Mouse (Mus musculus) ES-Bruce4 (cell line): Measurements from ENCODE around the gene Cacna2d3. TPM values are rescaled to one million over a fixed set of nuclear protein-coding genes. Genes with fewer than 3 reads are reported as not detected.

Experiments
- H3K27ac ChIP-seq: 2 replicates; pipeline ENCODE4 v1.5.1; 2012; ENCODE audit warnings: low read length, inconsistent platforms; ENCODE audit not compliant: insufficient read depth
- H3K27me3 ChIP-seq: 2 replicates; pipeline ENCODE4 v1.6.1; 2012; ENCODE audit warnings: mild to moderate bottlenecking, low read length, inconsistent platforms; ENCODE audit not compliant: control insufficient read depth, poor library complexity, insufficient read depth, severe bottlenecking
- H3K36me3 ChIP-seq: 2 replicates; pipeline ENCODE4 v1.6.1; 2012; ENCODE audit warnings: inconsistent platforms, mild to moderate bottlenecking, low read length, moderate library complexity; ENCODE audit not compliant: control insufficient read depth, poor library complexity, insufficient read depth, severe bottlenecking
- H3K4me1 ChIP-seq: one replicate; pipeline ENCODE4 v1.8.1; 2011; ENCODE audit warnings: low read length; ENCODE audit not compliant: control insufficient read depth, insufficient read depth
- H3K4me3 ChIP-seq: 2 replicates; pipeline ENCODE4 v1.5.1; 2011; ENCODE audit warnings: low read depth, mild to moderate bottlenecking, low read length
- H3K9ac ChIP-seq: 2 replicates; pipeline ENCODE4 v1.6.1; 2012; ENCODE audit warnings: low read depth, mild to moderate bottlenecking, inconsistent platforms; ENCODE audit not compliant: poor library complexity, severe bottlenecking
- H3K9me3 ChIP-seq: replicated peaks from 2 replicates; pipeline ENCODE4 v1.6.1; 2012; ENCODE audit warnings: mild to moderate bottlenecking, low read length, inconsistent platforms; ENCODE audit not compliant: control insufficient read depth, poor library complexity, insufficient read depth, severe bottlenecking
- CTCF ChIP-seq: IDR thresholded peaks from one replicate; pipeline ENCODE4 v1.8.1; 2011; ENCODE audit warnings: low read depth, low read length
- EP300 ChIP-seq: IDR thresholded peaks from 2 replicates; pipeline ENCODE4 v1.6.1; 2011; ENCODE audit warnings: low read depth, low read length; ENCODE audit not compliant: insufficient read depth
- POLR2A ChIP-seq: IDR thresholded peaks from one replicate; pipeline ENCODE4 v1.8.1; 2011; ENCODE audit warnings: low read length; ENCODE audit not compliant: insufficient read depth
- polyA plus RNA-seq: library from polyadenylated mRNA; stranded (reverse); fragments of >200 nt; gene quantifications from 2 replicates; pipeline ENCODE4 v1.2.4, GENCODE M21; 2011; ENCODE audit warnings: low read depth; ENCODE audit not compliant: missing spikeins, insufficient read depth, insufficient read length

Gene Cacna2d3
- polyA plus RNA-seq, 1 experiment = not detected

- H3K9ac ChIP-seq = no peak overlapping the region
- no peak overlapping the region for H3K27ac ChIP-seq
- H3K27me3 ChIP-seq = no peaks in the 10 kb centered on the region
- H3K4me1 ChIP-seq = no peaks in the 10 kb centered on the region
- no peaks in the 10 kb centered on the region for H3K36me3 ChIP-seq
- no peak for TF ChIP-seq CTCF
- TF ChIP-seq POLR2A = no peak
- no peak for TF ChIP-seq EP300
- H3K4me3 ChIP-seq = no peak overlapping the region
- H3K9me3 ChIP-seq = no peaks in the 10 kb centered on the region
These were observed 636.0 kb downstream of the Cacna2d3 start for GRCm38 (mm10) chr14:29085493-29086159.

GRCm38 (mm10) chr14:29082171-29082570 is 639.5 kb downstream of the Cacna2d3 start:
- no peaks in the 10 kb centered on the region for H3K4me1 ChIP-seq
- H3K4me3 ChIP-seq = no peak overlapping the region
- H3K36me3 ChIP-seq = no peaks in the 10 kb centered on the region
- no peak overlapping the region for H3K9ac ChIP-seq
- TF ChIP-seq EP300 (no peak), CTCF (no peak), POLR2A (no peak)
- H3K27me3 ChIP-seq = no peaks in the 10 kb centered on the region
- H3K27ac ChIP-seq = no peak overlapping the region
- no peaks in the 10 kb centered on the region for H3K9me3 ChIP-seq

- Histone ChIP-seq H3K4me1 (no peaks in the 10 kb centered on the region), H3K9ac (no peak overlapping the region), H3K4me3 (no peak overlapping the region), H3K36me3 (no peaks in the 10 kb centered on the region), H3K27ac (no peak overlapping the region), H3K27me3 (no peaks in the 10 kb centered on the region), H3K9me3 (no peaks in the 10 kb centered on the region)
- no peak for TF ChIP-seq EP300
- TF ChIP-seq POLR2A = no peak
- TF ChIP-seq CTCF = no peak
These were observed 641.0 kb downstream of the Cacna2d3 start for GRCm38 (mm10) chr14:29080630-29081029.

GRCm38 (mm10) chr14:29080228-29080627 is 641.4 kb downstream of the Cacna2d3 start:
- no peaks in the 10 kb centered on the region for H3K27me3 ChIP-seq
- H3K9ac ChIP-seq = no peak overlapping the region
- H3K9me3 ChIP-seq = no peaks in the 10 kb centered on the region
- no peaks in the 10 kb centered on the region for H3K36me3 ChIP-seq
- no peaks in the 10 kb centered on the region for H3K4me1 ChIP-seq
- no peak for TF ChIP-seq POLR2A
- no peak overlapping the region for H3K27ac ChIP-seq
- no peak overlapping the region for H3K4me3 ChIP-seq

- no peaks in the 10 kb centered on the region for H3K27me3 ChIP-seq
- H3K36me3 ChIP-seq = no peaks in the 10 kb centered on the region
- H3K9ac ChIP-seq = no peak overlapping the region
- H3K9me3 ChIP-seq = no peaks in the 10 kb centered on the region
- H3K27ac ChIP-seq = no peak overlapping the region
- TF ChIP-seq EP300 = no peak
- no peak for TF ChIP-seq POLR2A
- no peak for TF ChIP-seq CTCF
- H3K4me1 ChIP-seq = no peaks in the 10 kb centered on the region
- no peak overlapping the region for H3K4me3 ChIP-seq
These were observed 644.2 kb downstream of the Cacna2d3 start for GRCm38 (mm10) chr14:29077418-29077817.

GRCm38 (mm10) chr14:29073747-29074146 is 647.9 kb downstream of the Cacna2d3 start:
- Histone ChIP-seq H3K4me1 (no peaks in the 10 kb centered on the region), H3K9ac (no peak overlapping the region), H3K9me3 (no peaks in the 10 kb centered on the region), H3K4me3 (no peak overlapping the region), H3K27ac (no peak overlapping the region), H3K36me3 (no peaks in the 10 kb centered on the region), H3K27me3 (no peaks in the 10 kb centered on the region)
- TF ChIP-seq CTCF (no peak), POLR2A (no peak), EP300 (no peak)
